Mouse (Mus musculus) ES-E14 (cell line): ENCODE results near the gene Cpne4.

Experiments
- CHD2 ChIP-seq: IDR thresholded peaks from 2 replicates; pipeline ENCODE4 v1.6.1; 2014; ENCODE audit warnings: mild to moderate bottlenecking, low read depth, low read length, inconsistent platforms
- HCFC1 ChIP-seq: IDR thresholded peaks from 2 replicates; pipeline ENCODE4 v1.6.1; 2012; ENCODE audit warnings: low read length, inconsistent platforms, borderline replicate concordance; ENCODE audit not compliant: insufficient read depth
- MAFK ChIP-seq: IDR thresholded peaks from 2 replicates; pipeline ENCODE4 v1.6.1; 2014; ENCODE audit warnings: mild to moderate bottlenecking, low read depth, low read length, inconsistent platforms; ENCODE audit not compliant: insufficient read depth
- ZC3H11A ChIP-seq: IDR thresholded peaks from 2 replicates; pipeline ENCODE4 v1.6.1; 2012; ENCODE audit warnings: low read depth, mild to moderate bottlenecking, inconsistent platforms, low read length, borderline replicate concordance

DNA sequence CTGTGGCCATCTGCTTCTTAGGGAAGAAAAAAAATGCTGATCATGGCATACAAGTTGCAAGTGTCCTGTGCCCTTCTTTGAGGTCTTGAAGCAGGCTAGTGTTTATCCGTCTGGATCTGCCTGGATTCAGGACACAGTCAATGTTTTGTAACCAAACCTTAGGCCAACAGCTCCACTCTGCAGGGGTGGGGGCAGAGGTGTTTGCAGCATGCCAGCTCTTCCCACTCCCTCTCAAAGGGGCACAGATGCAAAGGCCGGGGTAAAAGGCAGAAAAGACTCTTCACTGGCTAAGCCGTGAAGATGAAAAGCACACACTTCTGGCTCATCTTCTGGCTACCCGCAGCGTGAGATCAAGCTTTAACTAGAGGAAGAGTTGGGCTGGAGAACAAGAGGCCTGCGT is 69.6 kb downstream of the Cpne4 start:
- TF ChIP-seq HCFC1 (no peak), CHD2 (no peak), MAFK (no peak), ZC3H11A (no peak)
